Comparison of ENCODE assay signal across 26 mouse cellular contexts in genomic region chr19:48125731-48126130, GRCm38 (mm10).
"Had no signal": no experiment of that assay in that cellular context is flagged by ENCODE, and none has a peak within 500 bp of the region (broad histone marks: within the 10 kb centered on the region; RNA-seq: fewer than 3 reads in every experiment).

No protein-coding gene starts in this region.

- ATAC-seq: forebrain, embryonic 13.5 days; forebrain, embryonic 14.5 days; forebrain, embryonic 15.5 days; forebrain, embryonic 16.5 days; forebrain, postnatal 0 days had no signal

- H3K4me3 ChIP-seq: embryonic facial prominence, embryonic 10.5 days; embryonic facial prominence, embryonic 12.5 days; embryonic facial prominence, embryonic 13.5 days; embryonic facial prominence, embryonic 15.5 days; erythroblast, embryonic 14.5 days; forebrain, embryonic 10.5 days; forebrain, embryonic 13.5 days; forebrain, embryonic 15.5 days; gastrocnemius, adult 2 months; heart, adult 2 months; heart, embryonic 10.5 days had no signal

- H3K36me3 ChIP-seq: embryonic facial prominence, embryonic 10.5 days; embryonic facial prominence, embryonic 12.5 days; embryonic facial prominence, embryonic 13.5 days; embryonic facial prominence, embryonic 15.5 days; forebrain, embryonic 10.5 days; forebrain, embryonic 15.5 days; heart, embryonic 10.5 days had no signal

- H3K4me1 ChIP-seq: embryonic facial prominence, embryonic 10.5 days; embryonic facial prominence, embryonic 12.5 days; embryonic facial prominence, embryonic 13.5 days; embryonic facial prominence, embryonic 15.5 days; forebrain, embryonic 10.5 days; forebrain, embryonic 15.5 days; heart, embryonic 10.5 days had no signal

- H3K9me3 ChIP-seq: embryonic facial prominence, embryonic 10.5 days; embryonic facial prominence, embryonic 12.5 days; embryonic facial prominence, embryonic 13.5 days; embryonic facial prominence, embryonic 15.5 days; forebrain, embryonic 10.5 days; forebrain, embryonic 13.5 days; forebrain, embryonic 15.5 days; heart, embryonic 10.5 days had no signal

- H3K27me3 ChIP-seq: embryonic facial prominence, embryonic 12.5 days; embryonic facial prominence, embryonic 13.5 days; embryonic facial prominence, embryonic 15.5 days; forebrain, embryonic 13.5 days; forebrain, embryonic 15.5 days had no signal

- H3K27ac ChIP-seq: embryonic facial prominence, embryonic 10.5 days; embryonic facial prominence, embryonic 12.5 days; embryonic facial prominence, embryonic 13.5 days; embryonic facial prominence, embryonic 15.5 days; forebrain, embryonic 10.5 days; forebrain, embryonic 13.5 days; forebrain, embryonic 15.5 days; gastrocnemius, adult 2 months; heart, adult 2 months; heart, embryonic 10.5 days had no signal

- H3K4me2 ChIP-seq: embryonic facial prominence, embryonic 12.5 days; embryonic facial prominence, embryonic 13.5 days; embryonic facial prominence, embryonic 15.5 days; forebrain, embryonic 13.5 days; forebrain, embryonic 15.5 days; heart, embryonic 11.5 days had no signal

- DNase-seq: cerebellum, postnatal 10 days; cerebellum, postnatal 14 days; cerebellum, postnatal 25 days; cerebellum, postnatal 36 days; embryo, embryonic 11 days; forebrain, postnatal 0 days; gastrocnemius, adult 2 months; gastrocnemius, postnatal 10 days; gastrocnemius, postnatal 14 days; gastrocnemius, postnatal 25 days; gastrocnemius, postnatal 36 days; heart, adult 11 months; heart, adult 18-20 months; heart, adult 2 months had no signal

- H3K9ac ChIP-seq: embryonic facial prominence, embryonic 12.5 days; embryonic facial prominence, embryonic 13.5 days; embryonic facial prominence, embryonic 15.5 days; forebrain, embryonic 13.5 days; forebrain, embryonic 15.5 days; forebrain, postnatal 0 days had no signal
